Mouse (Mus musculus) thymus, postnatal 14 days (tissue): ENCODE measurements around the gene Nrtn.

Experiments used
- DNase-seq: peaks from one replicate; pipeline ENCODE4 v3.0.0; 2021

The Nrtn gene

GRCm38 (mm10) chr17:56757416-56758123 is at the start of gene Nrtn:
TSS of gene Nrtn (minus strand) at chr17:56757530.
- peak; percentile 90 for DNase-seq

- DNase-seq: no peak
Observed at GRCm38 (mm10) chr17:56805784-56806183, 48.5 kb upstream of the Nrtn start.

- DNase-seq: no peak
Observed at GRCm38 (mm10) chr17:56804952-56805351, 47.6 kb upstream of the Nrtn start.

GRCm38 (mm10) chr17:56802065-56802464 is 44.7 kb upstream of the Nrtn start:
- no peak for DNase-seq

- DNase-seq: no peak
Observed at GRCm38 (mm10) chr17:56799276-56799675, 41.9 kb upstream of the Nrtn start.

- no peak for DNase-seq
Observed at GRCm38 (mm10) chr17:56793614-56794319, 36.4 kb upstream of the Nrtn start.

- no peak for DNase-seq
Observed at GRCm38 (mm10) chr17:56792588-56792987, 35.3 kb upstream of the Nrtn start.

GRCm38 (mm10) chr17:56789286-56789685 is 32.0 kb upstream of the Nrtn start:
- DNase-seq: no peak

GRCm38 (mm10) chr17:56788886-56789285 is 31.6 kb upstream of the Nrtn start:
- DNase-seq: no peak

- DNase-seq: no peak
Observed at GRCm38 (mm10) chr17:56780291-56780978, 23.1 kb upstream of the Nrtn start.

GRCm38 (mm10) chr17:56778779-56779362 is 21.5 kb upstream of the Nrtn start:
- DNase-seq: no peak

GRCm38 (mm10) chr17:56777568-56777967 is 20.2 kb upstream of the Nrtn start:
- no peak for DNase-seq

GRCm38 (mm10) chr17:56769950-56770349 is 12.6 kb upstream of the Nrtn start, which contains the start of gene Prr22:
TSS of gene Prr22 (plus strand) at chr17:56770250.
- no peak for DNase-seq

GRCm38 (mm10) chr17:56768941-56769340 is 11.6 kb upstream of the Nrtn start:
- DNase-seq: no peak

GRCm38 (mm10) chr17:56767531-56768135 is 10.3 kb upstream of the Nrtn start:
- DNase-seq: no peak

GRCm38 (mm10) chr17:56766631-56767405 is 9.5 kb upstream of the Nrtn start:
- DNase-seq: no peak

- no peak for DNase-seq
Observed at GRCm38 (mm10) chr17:56765431-56765830, 8.1 kb upstream of the Nrtn start.

- peak; percentile 90 for DNase-seq
Observed at GRCm38 (mm10) chr17:56764474-56765354, 7.4 kb upstream of the Nrtn start, which contains the start of gene Dus3l. TSS of gene Dus3l (plus strand) at chr17:56764757.

GRCm38 (mm10) chr17:56763741-56764250 is 6.5 kb upstream of the Nrtn start:
- no peak for DNase-seq
